Mouse (Mus musculus): ENCODE measurements around the gene Parp16. TPM values are rescaled to one million over a fixed set of nuclear protein-coding genes. Genes with fewer than 3 reads are reported as not detected.

Gene Parp16
- polyA plus RNA-seq, 1 experiment, result not detected

DNA sequence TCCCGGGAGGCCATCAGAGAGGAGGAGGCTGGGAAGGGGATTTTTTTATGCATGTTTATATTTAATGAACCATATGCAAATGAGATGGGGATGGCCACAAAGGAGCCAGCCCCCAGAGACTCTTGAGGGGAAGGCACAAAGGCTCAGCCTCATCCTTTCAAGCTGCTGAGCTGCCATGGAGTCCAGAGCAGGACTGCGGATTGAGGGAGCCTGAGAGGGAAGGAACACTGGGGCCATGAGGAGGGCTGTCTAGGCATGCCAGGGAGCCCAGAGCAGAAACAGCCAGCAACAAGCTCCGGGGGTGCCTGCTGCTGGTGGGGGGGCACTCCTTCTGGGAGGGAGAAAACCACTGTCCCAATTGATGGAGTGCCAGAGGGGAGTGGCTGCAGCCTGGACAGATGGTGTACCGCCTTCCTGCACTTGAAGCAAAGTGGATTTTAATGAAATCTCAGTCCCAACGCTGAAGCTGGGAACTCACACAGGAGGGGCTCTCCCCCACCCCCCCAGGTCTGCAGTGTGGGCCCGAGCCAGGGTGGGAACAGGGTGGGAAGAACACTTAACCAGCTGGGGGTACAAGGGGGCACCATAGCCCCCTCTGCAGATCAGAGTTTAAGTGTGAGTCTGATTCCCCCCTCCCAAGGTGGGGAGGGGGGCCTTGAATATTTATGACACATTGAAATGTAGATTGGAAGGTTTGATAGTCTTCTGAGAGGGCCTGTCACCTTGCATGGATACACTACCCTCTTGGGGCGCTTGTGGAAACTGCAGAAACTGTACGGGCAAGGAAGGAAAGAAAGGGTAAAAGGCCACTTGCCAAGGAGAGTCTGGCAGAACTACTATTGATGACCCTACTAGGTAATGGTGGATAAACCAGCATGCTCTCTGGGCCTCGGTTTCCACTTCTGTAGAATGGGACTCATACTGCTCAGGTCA is 18.9 kb upstream of the Parp16 start:
- Histone ChIP-seq H3K4me1 (ENCODE audit: control insufficient read depth, insufficient read depth, low read length) (peaks cover 32% of the 10 kb centered on the region), H3K27ac (ENCODE audit: insufficient read depth, low read depth, low read length) (no peak overlapping the region), H3K4me3 (ENCODE audit: insufficient read depth, low read depth, low read length) (no peak overlapping the region)
- 47% methylated on average over 9 of the region's 9 CpGs for WGBS
- TF ChIP-seq POLR2A (IDR thresholded peaks at IDR 0.05; ENCODE audit: insufficient read depth, low read depth, low read length), result no peak
- no peak for TF ChIP-seq CTCF (IDR thresholded peaks at IDR 0.05; ENCODE audit: insufficient read depth, low read depth, low read length)

- 71% methylated on average over 3 of the region's 3 CpGs for WGBS
- Histone ChIP-seq H3K4me1 (ENCODE audit: control insufficient read depth, insufficient read depth, low read length) (peaks cover 32% of the 10 kb centered on the region), H3K27ac (ENCODE audit: insufficient read depth, low read depth, low read length) (no peak overlapping the region), H3K4me3 (ENCODE audit: insufficient read depth, low read depth, low read length) (no peak overlapping the region)
- TF ChIP-seq CTCF (IDR thresholded peaks at IDR 0.05; ENCODE audit: insufficient read depth, low read depth, low read length), result no peak
- TF ChIP-seq POLR2A (IDR thresholded peaks at IDR 0.05; ENCODE audit: insufficient read depth, low read depth, low read length), result no peak
Measured at GRCm38 (mm10) chr9:65177497-65177896, 17.7 kb upstream of the Parp16 start.

DNA sequence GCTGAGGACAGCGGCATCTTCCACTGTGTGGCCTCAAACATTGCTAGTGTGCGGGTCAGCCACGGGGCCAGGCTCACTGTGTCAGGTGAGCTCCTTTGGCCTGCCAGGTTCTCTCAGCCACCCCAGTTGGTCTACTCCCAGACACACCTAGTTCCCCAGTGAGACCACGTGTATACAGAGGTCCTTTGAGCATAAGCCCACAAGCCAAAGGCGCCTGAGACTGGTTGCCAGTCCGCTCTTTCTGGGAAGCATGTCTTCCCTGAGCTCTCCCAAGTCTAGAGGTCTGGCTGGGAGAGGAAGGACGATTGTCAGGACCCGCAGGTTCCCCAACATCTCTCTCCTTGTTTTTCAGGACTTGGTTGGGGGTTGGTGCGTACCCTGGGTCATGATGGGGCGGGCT is 17.2 kb upstream of the Parp16 start:
- H3K4me1 ChIP-seq (ENCODE audit: control insufficient read depth, insufficient read depth, low read length), result peaks cover 32% of the 10 kb centered on the region
- H3K27ac ChIP-seq (ENCODE audit: insufficient read depth, low read depth, low read length), result no peak overlapping the region
- no peak overlapping the region for H3K4me3 ChIP-seq (ENCODE audit: insufficient read depth, low read depth, low read length)
- TF ChIP-seq CTCF (IDR thresholded peaks at IDR 0.05; ENCODE audit: insufficient read depth, low read depth, low read length), result no peak
- TF ChIP-seq POLR2A (IDR thresholded peaks at IDR 0.05; ENCODE audit: insufficient read depth, low read depth, low read length), result no peak
- 77% methylated on average over 10 of the region's 10 CpGs for WGBS

DNA sequence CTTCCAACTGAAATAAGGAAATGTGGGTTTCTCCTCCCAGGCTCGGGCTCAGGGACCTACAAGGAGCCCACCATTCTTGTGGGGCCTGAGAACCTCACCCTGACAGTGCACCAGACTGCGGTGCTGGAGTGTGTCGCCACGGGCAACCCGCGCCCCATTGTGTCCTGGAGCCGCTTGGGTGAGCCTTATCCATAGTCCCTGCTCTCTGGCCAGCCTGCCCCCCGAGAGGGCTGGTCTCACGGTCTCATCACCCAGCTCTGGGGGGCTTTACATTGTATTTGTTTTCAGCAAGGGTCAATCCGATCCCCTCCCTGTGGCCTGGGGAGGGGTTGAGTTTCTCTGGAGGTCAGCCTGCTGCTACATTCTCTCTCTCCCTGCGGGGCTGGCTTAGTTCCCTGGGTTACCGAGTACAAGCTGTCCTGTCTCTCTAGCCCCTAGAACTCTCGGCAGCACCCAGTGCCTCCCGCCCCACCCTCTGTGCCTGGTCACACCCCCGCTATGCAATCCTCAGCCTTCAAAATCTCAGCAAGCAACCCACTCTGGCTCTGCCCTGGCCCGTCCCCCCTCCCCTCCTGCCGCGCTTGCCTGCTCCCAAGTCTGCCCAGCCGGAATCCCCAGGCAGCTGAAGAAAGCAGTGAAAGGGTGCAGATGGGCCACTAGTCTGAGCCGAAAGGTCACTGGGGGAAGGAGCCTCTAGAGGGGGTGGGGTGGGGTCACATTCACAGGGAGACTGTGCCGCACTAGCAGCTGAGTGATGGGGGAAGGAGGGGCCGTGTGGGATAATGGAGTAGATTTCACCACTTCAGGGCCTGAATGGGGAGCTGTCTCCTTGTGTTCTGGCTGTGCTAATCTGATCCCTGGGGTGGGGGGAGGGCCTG is 16.6 kb upstream of the Parp16 start:
- TF ChIP-seq POLR2A (IDR thresholded peaks at IDR 0.05; ENCODE audit: insufficient read depth, low read depth, low read length), result no peak
- TF ChIP-seq CTCF (IDR thresholded peaks at IDR 0.05; ENCODE audit: insufficient read depth, low read depth, low read length), result no peak
- peak overlapping the region; percentile 7; the same call in 1 of the 2 replicates for H3K27ac ChIP-seq (ENCODE audit: insufficient read depth, low read depth, low read length)
- peak overlapping the region; percentile 12; the same call in 1 of the 2 replicates for H3K4me3 ChIP-seq (ENCODE audit: insufficient read depth, low read depth, low read length)
- 22% methylated on average over 22 of the region's 22 CpGs for WGBS
- peaks cover 32% of the 10 kb centered on the region for H3K4me1 ChIP-seq (ENCODE audit: control insufficient read depth, insufficient read depth, low read length)

DNA sequence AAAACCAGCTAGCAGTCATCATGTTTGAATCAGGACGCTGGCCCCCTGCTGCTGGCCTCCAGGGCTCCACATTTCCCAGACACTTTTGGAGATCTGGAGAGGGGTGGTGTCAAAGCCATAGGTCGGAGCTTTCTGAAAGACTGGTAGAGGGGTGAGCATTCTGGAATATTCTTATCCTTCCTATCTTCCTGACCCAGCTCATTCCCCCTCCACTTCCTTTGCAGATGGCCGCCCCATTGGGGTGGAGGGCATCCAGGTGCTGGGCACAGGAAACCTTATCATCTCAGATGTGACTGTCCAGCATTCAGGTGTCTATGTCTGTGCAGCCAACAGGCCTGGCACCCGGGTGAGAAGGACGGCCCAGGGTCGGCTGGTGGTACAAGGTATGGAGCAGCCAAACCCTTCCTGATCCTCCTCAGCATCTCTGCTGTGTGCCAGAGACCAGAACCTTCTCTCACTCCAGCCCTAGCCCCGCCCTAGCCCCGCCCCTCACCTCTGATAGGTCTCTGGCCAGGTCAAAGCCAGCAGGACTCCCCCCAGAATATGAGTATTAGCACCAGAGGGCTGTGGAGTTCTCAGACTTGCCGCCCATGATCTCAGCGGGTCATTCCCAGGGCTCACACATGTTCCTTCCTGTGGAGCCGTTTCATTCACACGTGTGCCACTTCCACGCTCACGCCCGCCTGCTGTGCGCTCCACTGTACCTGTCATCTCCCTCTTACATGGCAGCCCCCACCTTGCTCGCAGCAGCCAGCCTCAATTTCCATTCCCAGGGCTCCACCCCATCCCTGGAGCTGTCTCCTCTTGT is 15.1 kb upstream of the Parp16 start:
- Histone ChIP-seq H3K27ac (ENCODE audit: insufficient read depth, low read depth, low read length) (no peak overlapping the region), H3K4me1 (ENCODE audit: control insufficient read depth, insufficient read depth, low read length) (peaks cover 32% of the 10 kb centered on the region), H3K4me3 (ENCODE audit: insufficient read depth, low read depth, low read length) (no peak overlapping the region)
- TF ChIP-seq CTCF (IDR thresholded peaks at IDR 0.05; ENCODE audit: insufficient read depth, low read depth, low read length) (no peak), POLR2A (IDR thresholded peaks at IDR 0.05; ENCODE audit: insufficient read depth, low read depth, low read length) (no peak)
- 51% methylated on average over 17 of the region's 17 CpGs for WGBS

GRCm38 (mm10) chr9:65188599-65188998 is 6.6 kb upstream of the Parp16 start:
- Histone ChIP-seq H3K27ac (ENCODE audit: insufficient read depth, low read depth, low read length) (no peak overlapping the region), H3K4me1 (ENCODE audit: control insufficient read depth, insufficient read depth, low read length) (no peaks in the 10 kb centered on the region), H3K4me3 (ENCODE audit: insufficient read depth, low read depth, low read length) (no peak overlapping the region)
- TF ChIP-seq POLR2A (IDR thresholded peaks at IDR 0.05; ENCODE audit: insufficient read depth, low read depth, low read length), result no peak
- peak; percentile 47; the same call in 1 of the 2 replicates for TF ChIP-seq CTCF (IDR thresholded peaks at IDR 0.05; ENCODE audit: insufficient read depth, low read depth, low read length)
- 4% methylated on average over 3 of the region's 3 CpGs for WGBS

GRCm38 (mm10) chr9:65190306-65190705 is 4.8 kb upstream of the Parp16 start:
- H3K4me3 ChIP-seq (ENCODE audit: insufficient read depth, low read depth, low read length), result no peak overlapping the region
- TF ChIP-seq CTCF (IDR thresholded peaks at IDR 0.05; ENCODE audit: insufficient read depth, low read depth, low read length), result no peak
- no peak for TF ChIP-seq POLR2A (IDR thresholded peaks at IDR 0.05; ENCODE audit: insufficient read depth, low read depth, low read length)

GRCm38 (mm10) chr9:65191389-65191754 is 3.8 kb upstream of the Parp16 start:
- Histone ChIP-seq H3K4me1 (ENCODE audit: control insufficient read depth, insufficient read depth, low read length) (peaks cover 9% of the 10 kb centered on the region), H3K4me3 (ENCODE audit: insufficient read depth, low read depth, low read length) (no peak overlapping the region), H3K27ac (ENCODE audit: insufficient read depth, low read depth, low read length) (no peak overlapping the region)
- no peak for TF ChIP-seq POLR2A (IDR thresholded peaks at IDR 0.05; ENCODE audit: insufficient read depth, low read depth, low read length)
- TF ChIP-seq CTCF (IDR thresholded peaks at IDR 0.05; ENCODE audit: insufficient read depth, low read depth, low read length), result no peak
- WGBS, result 70% methylated on average over 2 of the region's 2 CpGs

More at GRCm38 (mm10) chr9:65190306-65190705, 4.8 kb upstream of the Parp16 start:
- peaks cover 3% of the 10 kb centered on the region; the same call in 1 of the 2 replicates for H3K4me1 ChIP-seq (ENCODE audit: control insufficient read depth, insufficient read depth, low read length)
- no peak overlapping the region for H3K27ac ChIP-seq (ENCODE audit: insufficient read depth, low read depth, low read length)
- WGBS, result 73% methylated on average over 7 of the region's 7 CpGs

Data from olfactory bulb, adult 2 months (tissue).